Mouse (Mus musculus): Measurements from ENCODE around the gene Racgap1.

DNA sequence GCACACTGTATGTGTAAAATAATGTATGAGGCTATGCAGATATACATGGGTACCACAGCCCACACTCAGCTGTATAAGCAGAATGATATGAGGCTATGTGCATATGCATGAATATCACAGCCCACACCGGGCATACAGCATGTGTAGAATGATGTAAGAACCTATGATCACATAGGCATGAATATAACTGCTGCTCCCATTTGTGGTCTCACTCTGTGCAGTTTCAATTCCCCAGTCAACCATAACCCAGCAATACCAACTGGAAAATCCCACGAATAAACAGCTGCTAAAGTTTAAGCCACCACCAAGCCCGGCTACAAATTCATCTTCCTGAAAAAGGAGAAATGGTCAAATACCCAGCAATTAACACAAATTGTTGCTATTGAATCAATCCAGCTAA is 32.9 kb downstream of the Racgap1 start:
- no peak for TF ChIP-seq CTCF (IDR thresholded peaks at IDR 0.05)
- no peak for TF ChIP-seq POLR2A (IDR thresholded peaks at IDR 0.05; ENCODE audit: insufficient read depth, low read depth, low read length)
- TF ChIP-seq EP300 (IDR thresholded peaks at IDR 0.05; ENCODE audit: insufficient read depth, low read depth, low read length): no peak

Measured in heart, adult 2 months (tissue).